Mouse (Mus musculus): ENCODE measurements around the gene Zswim4. TPM values are rescaled to one million over a fixed set of nuclear protein-coding genes. Genes with fewer than 3 reads are reported as not detected.

Gene Zswim4
- polyA plus RNA-seq, 1 experiment from 2014 or later = 10.9 TPM

DNA sequence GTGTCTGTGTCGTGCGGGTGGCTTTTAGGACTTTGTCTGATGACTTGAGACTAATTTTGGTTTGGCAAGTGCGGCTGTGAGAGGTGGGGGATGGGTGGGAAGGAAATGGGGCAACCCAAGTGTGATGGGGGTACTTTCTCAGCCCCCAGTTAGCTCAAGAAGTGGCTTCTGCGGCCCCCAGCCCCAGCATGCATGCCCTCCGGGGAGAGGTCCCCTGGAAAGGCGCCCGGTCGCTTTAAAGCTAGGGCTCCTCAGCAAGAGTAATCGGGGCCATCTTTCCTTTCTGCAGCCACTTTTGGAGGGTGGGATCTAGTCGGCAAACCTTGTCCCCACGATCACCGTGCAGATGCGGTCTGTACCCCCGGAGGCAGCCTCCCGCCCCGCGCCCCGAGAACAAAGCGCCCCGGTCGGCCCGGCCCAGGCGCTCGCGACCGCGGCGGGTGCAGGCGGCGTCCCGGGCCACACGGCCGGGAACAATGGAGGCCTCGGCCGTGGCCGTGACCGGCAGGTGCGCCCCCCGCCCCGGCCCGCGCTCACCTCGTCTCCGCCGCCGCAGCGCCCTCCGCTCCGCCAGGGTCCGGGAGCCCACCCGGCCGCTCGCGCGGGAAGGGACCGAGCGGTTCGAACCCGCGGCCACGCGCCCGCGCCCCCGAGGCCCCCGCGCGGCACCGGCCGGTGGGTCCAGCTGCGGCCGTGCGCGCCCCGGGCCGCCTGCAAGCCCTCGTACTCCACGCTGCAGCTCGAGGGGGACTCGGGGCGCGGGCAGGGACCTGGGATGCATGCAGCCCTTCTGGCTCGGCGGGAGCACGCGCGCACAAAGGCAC, 53.4 kb downstream of the Zswim4 start:
- peak overlapping the region; percentile 81 for H3K4me3 ChIP-seq (ENCODE audit: low read depth, low read length)
- WGBS = 1% methylated on average over 80 of the region's 87 CpGs

DNA sequence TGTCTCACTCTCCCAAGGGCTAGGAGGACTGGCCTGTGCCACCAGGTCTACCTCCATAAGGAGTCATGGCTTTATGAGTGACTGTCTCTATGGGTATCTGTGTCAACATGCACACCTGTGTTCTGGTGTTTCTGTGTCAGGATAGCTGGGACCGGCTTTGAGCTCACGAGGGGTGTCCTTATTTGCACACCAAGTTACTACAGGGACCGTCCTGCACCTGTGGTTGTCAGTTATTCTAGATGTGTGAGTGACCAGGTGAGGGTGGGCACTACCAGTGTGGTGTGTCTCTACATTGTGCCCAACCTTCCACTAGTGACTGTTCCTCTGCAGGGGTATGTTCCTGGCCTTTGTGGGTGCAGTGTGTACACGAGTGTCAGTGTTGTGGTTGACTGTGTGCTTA, 54.0 kb downstream of the Zswim4 start:
- Histone ChIP-seq H3K36me3 (ENCODE audit: control insufficient read depth, insufficient read depth, low read length) (peaks cover 11% of the 10 kb centered on the region; the same call in 1 of the 2 replicates), H3K9me3 (ENCODE audit: control insufficient read depth, low read length) (no peaks in the 10 kb centered on the region), H3K27ac (ENCODE audit: low read depth) (no peak overlapping the region), H3K4me3 (ENCODE audit: low read depth, low read length) (peak overlapping the region; percentile 81), H3K27me3 (replicated peaks; ENCODE audit: control insufficient read depth, insufficient read depth, low read length) (no peaks in the 10 kb centered on the region), H3K4me2 (ENCODE audit: low read length) (peak overlapping the region; percentile 73), H3K4me1 (replicated peaks; ENCODE audit: control insufficient read depth, insufficient read depth, low read length) (peaks cover 41% of the 10 kb centered on the region), H3K9ac (ENCODE audit: low read length) (peak overlapping the region; percentile 97)
- no peak for DNase-seq (ENCODE audit: low spot score)
- no peak; the same call in 1 of the 2 replicates for ATAC-seq (replicated peaks; ENCODE audit: low FRiP score, low TSS enrichment, low read depth)
- 46% methylated on average over 4 of the region's 4 CpGs for WGBS

More for the DNA sequence above, 53.4 kb downstream of the Zswim4 start:
- H3K27ac ChIP-seq (ENCODE audit: low read depth) = peak overlapping the region; percentile 90
- no peaks in the 10 kb centered on the region for H3K27me3 ChIP-seq (replicated peaks; ENCODE audit: control insufficient read depth, insufficient read depth, low read length)
- DNase-seq (ENCODE audit: low spot score) (peak; percentile 82), ATAC-seq (replicated peaks; ENCODE audit: low FRiP score, low TSS enrichment, low read depth) (no peak; the same call in 1 of the 2 replicates)
- H3K9me3 ChIP-seq (ENCODE audit: control insufficient read depth, low read length) = no peaks in the 10 kb centered on the region
- H3K4me2 ChIP-seq (ENCODE audit: low read length) = peak overlapping the region; percentile 73
- peaks cover 41% of the 10 kb centered on the region for H3K4me1 ChIP-seq (replicated peaks; ENCODE audit: control insufficient read depth, insufficient read depth, low read length)
- peak overlapping the region; percentile 97 for H3K9ac ChIP-seq (ENCODE audit: low read length)
- peaks cover 6% of the 10 kb centered on the region; the same call in 1 of the 2 replicates for H3K36me3 ChIP-seq (ENCODE audit: control insufficient read depth, insufficient read depth, low read length)

DNA sequence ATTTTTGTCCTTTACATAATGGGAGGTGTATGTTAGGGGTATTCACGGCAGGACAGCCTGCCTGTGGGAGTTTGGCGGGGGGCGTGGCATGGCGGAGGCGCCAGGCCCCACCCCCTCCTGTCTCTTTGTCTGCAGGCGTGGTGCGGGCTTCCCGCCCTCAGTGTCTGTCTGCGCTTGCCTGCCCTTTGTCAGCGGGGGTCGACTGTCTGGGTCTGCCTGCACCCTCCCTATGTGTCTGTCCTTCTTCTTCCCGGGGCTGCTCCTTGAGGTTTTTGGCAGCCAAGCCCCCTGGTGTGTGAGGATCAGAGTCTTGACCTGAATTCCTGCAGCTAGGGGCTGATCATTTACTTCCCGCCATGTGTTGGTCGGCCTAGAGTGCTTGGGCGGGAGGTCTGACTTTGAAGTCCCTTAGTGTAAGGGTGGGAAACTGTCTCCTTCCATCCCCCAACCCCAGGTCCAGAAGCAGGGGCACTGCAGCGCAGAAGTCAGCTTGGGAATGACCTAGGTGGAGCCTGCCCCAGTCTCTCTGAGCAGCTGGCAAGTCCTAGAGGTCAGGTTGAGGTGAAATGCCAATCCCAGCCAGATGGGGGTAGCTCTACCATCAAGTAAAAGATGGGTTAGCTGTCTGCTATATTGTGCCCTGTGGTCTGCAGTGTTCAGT, 56.2 kb downstream of the Zswim4 start:
- 2% methylated on average over 16 of the region's 16 CpGs for WGBS

DNA sequence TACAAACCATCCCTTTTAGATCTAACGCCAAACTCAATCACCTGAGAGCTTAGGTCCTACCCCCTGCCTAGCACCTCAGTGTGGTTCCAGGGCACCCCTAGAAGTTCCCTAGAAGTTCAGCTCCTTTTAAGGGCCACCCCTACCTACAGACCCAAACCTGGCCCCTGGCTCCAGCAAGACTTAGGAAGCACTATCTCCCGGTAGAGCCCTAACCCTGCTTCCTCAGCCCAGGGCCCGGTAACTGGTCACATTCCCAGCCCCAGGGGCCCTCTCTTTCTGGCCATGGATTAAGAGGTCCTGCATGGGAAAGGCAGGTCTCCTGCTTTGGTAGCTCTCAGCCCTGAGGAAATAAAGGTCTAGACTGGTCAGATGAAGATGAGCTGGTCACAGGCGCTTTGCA, 56.9 kb downstream of the Zswim4 start:
- peaks cover 38% of the 10 kb centered on the region for H3K4me1 ChIP-seq (replicated peaks; ENCODE audit: control insufficient read depth, insufficient read depth, low read length)
- peak overlapping the region; percentile 42 for H3K9ac ChIP-seq (ENCODE audit: low read length)
- H3K4me2 ChIP-seq (ENCODE audit: low read length) = peak overlapping the region; percentile 46
- no peak for DNase-seq (ENCODE audit: low spot score)
- WGBS = 10% methylated on average over 4 of the region's 4 CpGs
- H3K36me3 ChIP-seq (ENCODE audit: control insufficient read depth, insufficient read depth, low read length) = peaks cover 11% of the 10 kb centered on the region; the same call in 1 of the 2 replicates
- H3K4me3 ChIP-seq (ENCODE audit: low read depth, low read length) = peak overlapping the region; percentile 10
- ATAC-seq (replicated peaks; ENCODE audit: low FRiP score, low TSS enrichment, low read depth) = no peak
- H3K27ac ChIP-seq (ENCODE audit: low read depth) = no peak overlapping the region
- no peaks in the 10 kb centered on the region for H3K9me3 ChIP-seq (ENCODE audit: control insufficient read depth, low read length)
- H3K27me3 ChIP-seq (replicated peaks; ENCODE audit: control insufficient read depth, insufficient read depth, low read length) = no peaks in the 10 kb centered on the region

More for the DNA sequence above, 56.2 kb downstream of the Zswim4 start:
- peak; percentile 70 for ATAC-seq (replicated peaks; ENCODE audit: low FRiP score, low TSS enrichment, low read depth)
- peak overlapping the region; percentile 42 for H3K9ac ChIP-seq (ENCODE audit: low read length)
- peaks cover 38% of the 10 kb centered on the region for H3K4me1 ChIP-seq (replicated peaks; ENCODE audit: control insufficient read depth, insufficient read depth, low read length)
- no peaks in the 10 kb centered on the region for H3K27me3 ChIP-seq (replicated peaks; ENCODE audit: control insufficient read depth, insufficient read depth, low read length)
- no peaks in the 10 kb centered on the region for H3K9me3 ChIP-seq (ENCODE audit: control insufficient read depth, low read length)
- peak overlapping the region; percentile 10 for H3K4me3 ChIP-seq (ENCODE audit: low read depth, low read length)
- H3K4me2 ChIP-seq (ENCODE audit: low read length) = peak overlapping the region; percentile 46
- H3K27ac ChIP-seq (ENCODE audit: low read depth) = peak overlapping the region; percentile 77
- peak; percentile 86 for DNase-seq (ENCODE audit: low spot score)
- H3K36me3 ChIP-seq (ENCODE audit: control insufficient read depth, insufficient read depth, low read length) = peaks cover 11% of the 10 kb centered on the region; the same call in 1 of the 2 replicates

DNA sequence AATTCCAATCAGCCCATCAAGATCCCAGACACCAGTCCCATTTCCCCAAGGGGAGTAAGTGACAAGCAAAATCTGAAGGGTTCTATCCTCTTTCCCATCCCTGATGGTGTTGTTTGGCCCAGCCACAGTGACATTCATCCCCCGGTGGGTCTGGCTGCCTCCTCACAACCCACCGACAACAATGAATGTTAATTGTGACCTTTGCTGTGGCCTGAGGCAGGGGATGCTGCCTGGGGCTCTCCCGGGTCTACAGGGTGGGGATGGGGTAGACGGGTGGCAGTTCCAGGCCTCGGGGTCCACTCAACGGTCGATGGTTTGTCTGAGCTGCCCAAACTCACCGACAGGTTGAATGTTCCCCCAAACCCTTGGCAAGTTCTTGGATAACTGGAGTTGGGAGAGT, 58.3 kb downstream of the Zswim4 start:
- WGBS = 82% methylated on average over 8 of the region's 8 CpGs
- ATAC-seq (replicated peaks; ENCODE audit: low FRiP score, low TSS enrichment, low read depth) = no peak
- no peaks in the 10 kb centered on the region for H3K9me3 ChIP-seq (ENCODE audit: control insufficient read depth, low read length)
- no peak overlapping the region for H3K9ac ChIP-seq (ENCODE audit: low read length)
- DNase-seq (ENCODE audit: low spot score) = no peak
- H3K36me3 ChIP-seq (ENCODE audit: control insufficient read depth, insufficient read depth, low read length) = peaks cover 22% of the 10 kb centered on the region
- no peak overlapping the region for H3K4me3 ChIP-seq (ENCODE audit: low read depth, low read length)
- H3K27ac ChIP-seq (ENCODE audit: low read depth) = no peak overlapping the region
- peaks cover 30% of the 10 kb centered on the region for H3K4me1 ChIP-seq (replicated peaks; ENCODE audit: control insufficient read depth, insufficient read depth, low read length)
- H3K4me2 ChIP-seq (ENCODE audit: low read length) = no peak overlapping the region
- H3K27me3 ChIP-seq (replicated peaks; ENCODE audit: control insufficient read depth, insufficient read depth, low read length) = no peaks in the 10 kb centered on the region

DNA sequence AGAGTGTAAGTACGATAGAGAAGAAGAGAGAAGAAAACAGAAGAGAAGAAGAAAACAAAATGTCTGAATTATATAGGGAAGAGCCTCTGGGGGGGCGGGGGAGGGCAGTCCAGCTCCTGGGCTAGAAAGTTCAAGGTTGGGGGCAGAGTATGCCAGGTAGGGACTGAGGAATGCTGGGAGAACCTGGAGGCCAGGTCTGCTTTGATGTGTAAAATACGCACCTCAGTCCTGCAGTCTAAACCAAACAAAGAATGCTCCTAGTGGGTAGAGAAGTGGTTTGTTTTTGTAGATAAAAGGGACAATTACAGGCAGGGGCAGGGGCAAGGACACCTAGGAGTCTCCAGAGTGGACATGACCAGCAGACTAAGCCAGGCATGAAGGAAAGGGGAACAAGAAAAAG, 59.5 kb downstream of the Zswim4 start:
- WGBS = 84% methylated on average over 3 of the region's 3 CpGs
- Histone ChIP-seq H3K4me1 (replicated peaks; ENCODE audit: control insufficient read depth, insufficient read depth, low read length) (peaks cover 23% of the 10 kb centered on the region), H3K9ac (ENCODE audit: low read length) (no peak overlapping the region)

DNA sequence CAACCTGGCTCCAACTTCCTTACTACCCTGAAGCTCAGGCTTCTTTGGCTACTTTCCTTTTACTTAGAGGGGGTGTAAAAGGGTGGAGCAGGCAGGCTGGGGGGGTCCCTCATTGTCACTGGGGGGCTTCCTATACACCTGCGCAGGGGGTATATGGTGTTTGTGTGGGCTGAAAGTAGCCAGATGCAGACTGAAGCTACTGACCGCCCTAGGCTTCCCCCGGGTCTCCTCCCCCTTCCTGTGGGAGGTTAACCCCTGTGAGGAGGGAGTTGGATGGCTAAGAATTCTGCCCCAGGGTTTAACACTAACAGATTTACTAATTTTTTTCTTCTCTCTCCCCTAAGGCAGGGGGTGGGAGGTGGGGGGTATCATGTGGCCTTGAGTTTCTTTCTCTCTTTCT, 60.3 kb downstream of the Zswim4 start:
- Histone ChIP-seq H3K4me3 (ENCODE audit: low read depth, low read length) (no peak overlapping the region), H3K9me3 (ENCODE audit: control insufficient read depth, low read length) (no peaks in the 10 kb centered on the region), H3K9ac (ENCODE audit: low read length) (no peak overlapping the region), H3K4me2 (ENCODE audit: low read length) (no peak overlapping the region), H3K36me3 (ENCODE audit: control insufficient read depth, insufficient read depth, low read length) (peaks cover 42% of the 10 kb centered on the region), H3K4me1 (replicated peaks; ENCODE audit: control insufficient read depth, insufficient read depth, low read length) (peaks cover 20% of the 10 kb centered on the region), H3K27ac (ENCODE audit: low read depth) (no peak overlapping the region), H3K27me3 (replicated peaks; ENCODE audit: control insufficient read depth, insufficient read depth, low read length) (no peaks in the 10 kb centered on the region)
- ATAC-seq (replicated peaks; ENCODE audit: low FRiP score, low TSS enrichment, low read depth) (no peak), DNase-seq (ENCODE audit: low spot score) (no peak)
- 22% methylated on average over 3 of the region's 3 CpGs for WGBS

More for the DNA sequence above, 59.5 kb downstream of the Zswim4 start:
- H3K27me3 ChIP-seq (replicated peaks; ENCODE audit: control insufficient read depth, insufficient read depth, low read length) = no peaks in the 10 kb centered on the region
- H3K27ac ChIP-seq (ENCODE audit: low read depth) = no peak overlapping the region
- no peak overlapping the region for H3K4me2 ChIP-seq (ENCODE audit: low read length)
- DNase-seq (ENCODE audit: low spot score) = no peak
- peaks cover 34% of the 10 kb centered on the region for H3K36me3 ChIP-seq (ENCODE audit: control insufficient read depth, insufficient read depth, low read length)
- no peak overlapping the region for H3K4me3 ChIP-seq (ENCODE audit: low read depth, low read length)
- no peak for ATAC-seq (replicated peaks; ENCODE audit: low FRiP score, low TSS enrichment, low read depth)
- H3K9me3 ChIP-seq (ENCODE audit: control insufficient read depth, low read length) = no peaks in the 10 kb centered on the region

DNA sequence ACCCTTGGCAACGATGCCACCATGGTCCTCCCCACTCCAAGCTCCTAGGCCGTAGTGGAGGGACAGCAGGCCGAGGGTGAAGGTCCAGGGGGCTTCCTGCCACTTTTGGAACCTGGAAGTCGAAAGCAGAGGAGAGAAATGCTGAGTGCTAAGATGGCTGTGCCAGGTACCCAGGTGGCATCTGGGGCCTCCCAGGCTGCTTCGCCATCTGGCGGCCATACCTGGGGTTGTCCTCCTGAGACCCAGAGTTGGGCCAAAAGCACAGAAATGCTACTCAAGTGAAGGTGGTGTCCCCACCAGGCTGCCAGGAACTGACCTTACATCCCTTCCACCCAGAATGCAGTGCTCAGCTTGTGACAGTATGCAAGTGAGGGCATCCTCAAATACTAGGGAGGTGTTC, 63.0 kb downstream of the Zswim4 start:
- H3K9ac ChIP-seq (ENCODE audit: low read length) = no peak overlapping the region
- H3K27me3 ChIP-seq (replicated peaks; ENCODE audit: control insufficient read depth, insufficient read depth, low read length) = no peaks in the 10 kb centered on the region
- no peak overlapping the region for H3K4me3 ChIP-seq (ENCODE audit: low read depth, low read length)
- DNase-seq (ENCODE audit: low spot score) (no peak), ATAC-seq (replicated peaks; ENCODE audit: low FRiP score, low TSS enrichment, low read depth) (no peak)
- no peaks in the 10 kb centered on the region for H3K4me1 ChIP-seq (replicated peaks; ENCODE audit: control insufficient read depth, insufficient read depth, low read length)
- H3K4me2 ChIP-seq (ENCODE audit: low read length) = no peak overlapping the region
- 91% methylated on average over 6 of the region's 6 CpGs for WGBS
- peaks cover 46% of the 10 kb centered on the region for H3K36me3 ChIP-seq (ENCODE audit: control insufficient read depth, insufficient read depth, low read length)
- no peaks in the 10 kb centered on the region for H3K9me3 ChIP-seq (ENCODE audit: control insufficient read depth, low read length)
- no peak overlapping the region for H3K27ac ChIP-seq (ENCODE audit: low read depth)
